ENCODE assay signal across 10 mouse cellular contexts in genomic region chr11:117269053-117269702, GRCm38 (mm10).
DNase-seq lines count a peak whose midpoint lies in the region; ATAC-seq and TF ChIP-seq lines count a peak whose summit lies in the region.
"Had no signal": no experiment of that assay in that cellular context is flagged by ENCODE, and none has a peak within 500 bp of the region (broad histone marks: within the 10 kb centered on the region; RNA-seq: fewer than 3 reads in every experiment).

No protein-coding gene starts in this region.

- whole genome bisulfite sequencing in heart, postnatal 0 days = 62% methylated on average over 8 of the region's 8 CpGs
- WGBS in neural tube, embryonic 15.5 days = 44% methylated on average over 8 of the region's 8 CpGs

- DNase-seq in heart, adult 11 months = peak; percentile 94
- DNase-seq in heart, postnatal 4 days = no peak
- DNase-seq in heart, postnatal 0 days (ENCODE audit: low spot score) = no peak
- no peak for DNase-seq in left cerebral cortex, postnatal 36 days (ENCODE audit: low spot score in 2 of 2)
- DNase-seq in embryo, embryonic 10.5 days (ENCODE audit: low spot score) = no peak
- DNase-seq: B cell, adult 2 months; right cerebral cortex, postnatal 25 days had no signal

- intact Hi-C loops in left cerebral cortex, postnatal 36 days (cut with DNase I) = loop anchor here (2.0 kb wide), 1 partner anchor 44 kb away; no protein-coding TSS in a partner anchor

- no peaks in the 10 kb centered on the region for H3K36me3 ChIP-seq in megakaryocyte, embryonic 14.5 days (replicated peaks; ENCODE audit: low read length)
- H3K36me3 ChIP-seq in heart, postnatal 0 days (replicated peaks; ENCODE audit: control insufficient read depth, insufficient read depth, low read length) = no peaks in the 10 kb centered on the region
- no peaks in the 10 kb centered on the region for H3K36me3 ChIP-seq in neural tube, embryonic 15.5 days

- peak overlapping the region; percentile 29 for H3K4me2 ChIP-seq in heart, postnatal 0 days (ENCODE audit: low read depth, low read length)
- H3K4me2 ChIP-seq in neural tube, embryonic 15.5 days = peak overlapping the region; percentile 19

- H3K9ac ChIP-seq in heart, postnatal 0 days (replicated peaks; ENCODE audit: low read depth, low read length) = no peak overlapping the region; the same call in 1 of the 2 replicates
- no peak overlapping the region for H3K9ac ChIP-seq in neural tube, embryonic 15.5 days (replicated peaks)

- no peaks in the 10 kb centered on the region for H3K9me3 ChIP-seq in megakaryocyte, embryonic 14.5 days
- no peaks in the 10 kb centered on the region for H3K9me3 ChIP-seq in heart, postnatal 0 days (replicated peaks; ENCODE audit: control insufficient read depth, low read length)
- H3K9me3 ChIP-seq in neural tube, embryonic 15.5 days (replicated peaks) = no peaks in the 10 kb centered on the region

- peak overlapping the region; percentile 64 for H3K4me3 ChIP-seq in megakaryocyte, embryonic 14.5 days (replicated peaks)
- H3K4me3 ChIP-seq in heart, postnatal 0 days (ENCODE audit: low read depth, low read length) = 0 out of 2 replicates have a peak overlapping the region, but pooled peaks have one; percentile 78
- H3K4me3 ChIP-seq in neural tube, embryonic 15.5 days (replicated peaks) = no peak overlapping the region

- peaks cover 77% of the 10 kb centered on the region for H3K4me1 ChIP-seq in megakaryocyte, embryonic 14.5 days
- peaks cover 28% of the 10 kb centered on the region for H3K4me1 ChIP-seq in heart, postnatal 0 days (ENCODE audit: control insufficient read depth, insufficient read depth)
- H3K4me1 ChIP-seq in neural tube, embryonic 15.5 days = peaks cover 55% of the 10 kb centered on the region

- peaks cover 86% of the 10 kb centered on the region for H3K27me3 ChIP-seq in megakaryocyte, embryonic 14.5 days (replicated peaks)
- H3K27me3 ChIP-seq in heart, postnatal 0 days (ENCODE audit: control insufficient read depth, insufficient read depth, low read length) = peaks cover 53% of the 10 kb centered on the region
- H3K27me3 ChIP-seq in neural tube, embryonic 15.5 days (replicated peaks) = no peaks in the 10 kb centered on the region

- H3K27ac ChIP-seq in heart, postnatal 0 days (ENCODE audit: low read depth) = peak overlapping the region; percentile 35
- H3K27ac ChIP-seq in neural tube, embryonic 15.5 days (replicated peaks) = no peak overlapping the region

- no peak for ATAC-seq in megakaryocyte, adult 5-6 weeks (ENCODE audit: poor library complexity, severe bottlenecking)
- ATAC-seq in heart, postnatal 0 days (ENCODE audit: insufficient read depth, low read depth) = no peak
- ATAC-seq in neural tube, embryonic 15.5 days (ENCODE audit: low FRiP score) = no peak

- no peak for TF ChIP-seq EP300 in heart, postnatal 0 days (IDR thresholded peaks at IDR 0.05; ENCODE audit: low read depth)

- no peak for TF ChIP-seq CTCF in heart, postnatal 0 days (IDR thresholded peaks at IDR 0.05; ENCODE audit: low read depth)
